Mouse (Mus musculus) neutrophil, adult 5-6 weeks (primary cell): ENCODE data around the gene Med13. TPM values are rescaled to one million over a fixed set of nuclear protein-coding genes. Genes with fewer than 3 reads are reported as not detected.

Experiments used
- total RNA-seq: library from RNA; stranded (forward); fragments of 200-1000 nt; gene quantifications from 2 replicates; pipeline ENCODE4 v1.2.3, GENCODE M21; 2017

Med13 gene
- total RNA-seq, 1 experiment from 2014 or later, result 176 TPM

Other genes with a start within 250 kb of the Med13 start
- 0.49 and 1.6 TPM in 2 replicates for gene Brip1, start 156.4 kb downstream of the Med13 start, total RNA-seq
- gene Ints2, start 100.0 kb downstream of the Med13 start, total RNA-seq, result 10.7 and 14.0 TPM in 2 replicates
- gene Rnft1, start 127.1 kb upstream of the Med13 start, total RNA-seq, result 15.2 and 19.8 TPM in 2 replicates
- gene Rps6kb1, start 187.2 kb upstream of the Med13 start, total RNA-seq, result 52.5 and 55.4 TPM in 2 replicates
- 6.4 and 6.9 TPM in 2 replicates for gene Tubd1, start 187.4 kb upstream of the Med13 start, total RNA-seq